ENCODE assay signal across 28 mouse cellular contexts in genomic region chr11:75793351-75793750, GRCm38 (mm10). TPM values are rescaled to one million over a fixed set of nuclear protein-coding genes. Genes with fewer than 3 reads are reported as not detected.
DNase-seq lines count a peak whose midpoint lies in the region; ATAC-seq and TF ChIP-seq lines count a peak whose summit lies in the region.
"Had no signal": no experiment of that assay in that cellular context is flagged by ENCODE, and none has a peak within 500 bp of the region (broad histone marks: within the 10 kb centered on the region; RNA-seq: fewer than 3 reads in every experiment).

No protein-coding gene starts in this region.

- H3K9ac ChIP-seq in hindbrain, embryonic 15.5 days: no peak overlapping the region
- H3K9ac ChIP-seq: embryonic facial prominence, embryonic 13.5 days; embryonic facial prominence, embryonic 15.5 days; forebrain, embryonic 12.5 days had no signal

- H3K4me3 ChIP-seq in hindbrain, embryonic 15.5 days: no peak overlapping the region
- H3K4me3 ChIP-seq in hindbrain, embryonic 10.5 days: no peak overlapping the region
- peak overlapping the region; percentile 59; the same call in 1 of the 2 replicates for H3K4me3 ChIP-seq in layer of hippocampus, adult 2 months
- H3K4me3 ChIP-seq: embryonic facial prominence, embryonic 13.5 days; embryonic facial prominence, embryonic 15.5 days; erythroblast, embryonic 14.5 days; forebrain, embryonic 10.5 days; forebrain, embryonic 12.5 days had no signal

- 73% methylated on average over 5 of the region's 5 CpGs for WGBS in hindbrain, embryonic 15.5 days
- 76% methylated on average over 5 of the region's 5 CpGs for WGBS in hindbrain, embryonic 10.5 days

- H3K36me3 ChIP-seq in hindbrain, embryonic 15.5 days: no peaks in the 10 kb centered on the region
- no peaks in the 10 kb centered on the region for H3K36me3 ChIP-seq in hindbrain, embryonic 10.5 days
- H3K36me3 ChIP-seq: embryonic facial prominence, embryonic 13.5 days; embryonic facial prominence, embryonic 15.5 days; forebrain, embryonic 10.5 days; forebrain, embryonic 12.5 days; G1E had no signal

- peaks cover 31% of the 10 kb centered on the region for H3K4me1 ChIP-seq in hindbrain, embryonic 15.5 days (replicated peaks)
- H3K4me1 ChIP-seq in hindbrain, embryonic 10.5 days (replicated peaks): peaks cover 47% of the 10 kb centered on the region

- no peak overlapping the region for H3K27ac ChIP-seq in hindbrain, embryonic 15.5 days (replicated peaks)
- no peak overlapping the region for H3K27ac ChIP-seq in hindbrain, embryonic 10.5 days
- H3K27ac ChIP-seq in layer of hippocampus, adult 2 months: peak overlapping the region; percentile 87; the same call in 1 of the 2 replicates
- H3K27ac ChIP-seq: embryonic facial prominence, embryonic 13.5 days; embryonic facial prominence, embryonic 15.5 days; forebrain, embryonic 10.5 days; forebrain, embryonic 12.5 days had no signal

- H3K27me3 ChIP-seq in hindbrain, embryonic 15.5 days: peaks cover 50% of the 10 kb centered on the region
- H3K27me3 ChIP-seq in hindbrain, embryonic 10.5 days (ENCODE audit: insufficient read depth, poor library complexity, severe bottlenecking): peaks cover 78% of the 10 kb centered on the region

- no peaks in the 10 kb centered on the region for H3K9me3 ChIP-seq in hindbrain, embryonic 15.5 days
- no peaks in the 10 kb centered on the region for H3K9me3 ChIP-seq in hindbrain, embryonic 10.5 days
- H3K9me3 ChIP-seq: embryonic facial prominence, embryonic 13.5 days; embryonic facial prominence, embryonic 15.5 days; forebrain, embryonic 10.5 days; forebrain, embryonic 12.5 days had no signal

- no peak for ATAC-seq in hindbrain, embryonic 15.5 days (ENCODE audit: low FRiP score, low read depth)
- ATAC-seq: CD4-positive, CD25-positive, alpha-beta regulatory T cell, adult 4 months; forebrain, embryonic 14.5 days had no signal

- no peak for DNase-seq in hindbrain, embryonic 10.5 days (ENCODE audit: low spot score)
- DNase-seq in layer of hippocampus, adult 2 months (ENCODE audit: low spot score in 2 of 2): no peak
- no peak for DNase-seq in layer of hippocampus, adult 11-12 months (ENCODE audit: low spot score)
- peak; percentile 71 for DNase-seq in retina, adult 2 months (ENCODE audit: low read depth, low spot score)
- DNase-seq in retina, embryonic 14.5 days (ENCODE audit: low spot score): no peak
- DNase-seq in kidney, adult 8-10 months: no peak
- DNase-seq: adrenal gland, adult 2 months; adrenal gland, postnatal 10 days; adrenal gland, postnatal 25 days; B cell, adult 2 months; cerebellum, adult 11 months; cerebellum, adult 18-20 months; cerebellum, adult 8-10 months; cerebellum, adult 9-11 months; cerebellum, postnatal 14 days; cerebellum, postnatal 36 days; embryo, embryonic 11 days had no signal

- H3K4me2 ChIP-seq in hindbrain, embryonic 15.5 days: 0 out of 2 replicates have a peak overlapping the region, but pooled peaks have one; percentile 67
- H3K4me2 ChIP-seq: embryonic facial prominence, embryonic 15.5 days; forebrain, embryonic 12.5 days had no signal

- no peak for TF ChIP-seq CTCF in layer of hippocampus, adult 2 months (conservative IDR thresholded peaks at IDR 0.05)

RNA-seq across cellular contexts. Expression of gene Doc2b, which starts 2.5 kb away (rescaled TPM):
- 3.2 and 3.4 TPM in 2 replicates for polyA plus RNA-seq in hindbrain, embryonic 15.5 days (2015; fragmentation: Nextera tagmentation; extraction: Ambion mirVana)
- 0.39 and 0.45 TPM in 2 replicates for polyA plus RNA-seq in hindbrain, embryonic 10.5 days (2016; fragmentation: Nextera tagmentation; extraction: Ambion mirVana)
- total RNA-seq in layer of hippocampus, adult 2 months (2021): 10 to 100 TPM; 92.6 to 93.1 TPM
- total RNA-seq: CH12.LX; common myeloid progenitor, adult 5-6 weeks; G1E had no signal
- polyA plus RNA-seq: CD4-positive, CD25-positive, alpha-beta regulatory T cell, adult 4 months; erythroblast, embryonic 14.5 days; G1E had no signal
